Mouse (Mus musculus) brain, embryonic 14.5 days (tissue): ENCODE data around the gene Avl9.

Source experiments
- CTCF ChIP-seq: fragments of 200-500 bp; IDR thresholded peaks from 2 replicates; pipeline ENCODE4 v1.5.1; 2012; ENCODE audit warnings: inconsistent platforms, mild to moderate bottlenecking, moderate library complexity, borderline replicate concordance; ENCODE audit not compliant: insufficient read depth, insufficient read length; ENCODE audit errors: extremely low read depth
- POLR2A ChIP-seq: fragments of 200-500 bp; IDR thresholded peaks from 2 replicates; pipeline ENCODE4 v1.6.1; 2012; ENCODE audit warnings: mild to moderate bottlenecking, inconsistent platforms, borderline replicate concordance; ENCODE audit not compliant: poor library complexity, insufficient read depth, insufficient read length, severe bottlenecking; ENCODE audit errors: extremely low read depth

- no peak for TF ChIP-seq CTCF
- TF ChIP-seq POLR2A, result no peak
Observed at GRCm38 (mm10) chr6:56787668-56788067, 73.0 kb downstream of the Avl9 start.
